Mouse (Mus musculus) E14TG2a.4 (cell line): Measurements from ENCODE around the gene Htr2c.

ENCODE experiments used
- CTCF ChIP-seq: conservative IDR thresholded peaks from 2 replicates; pipeline ENCODE4 v1.5.1; 2014; ENCODE audit warnings: low read length
- NANOG ChIP-seq: IDR thresholded peaks from 2 replicates; pipeline ENCODE4 v1.6.1; 2014; ENCODE audit warnings: borderline replicate concordance, low read length, mixed read lengths

DNA sequence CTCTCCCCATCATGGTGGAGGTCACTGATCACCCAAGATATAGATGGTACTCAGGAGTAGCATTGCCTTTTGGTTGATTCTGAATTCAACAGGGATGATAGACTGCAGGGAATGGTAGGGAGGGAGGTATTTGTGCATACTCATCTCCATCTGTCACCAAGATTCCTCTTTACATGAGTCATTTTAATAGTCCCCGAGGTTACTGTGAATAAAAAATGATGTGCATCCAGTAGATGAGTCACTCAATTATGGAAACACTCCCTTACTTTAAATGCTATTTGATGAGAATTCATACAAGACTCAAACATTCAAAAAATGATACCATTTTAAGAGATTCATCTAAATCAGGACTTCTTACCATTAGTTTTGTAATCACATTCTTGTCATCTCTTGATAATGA lies 34.1 kb upstream of the Htr2c start:
- TF ChIP-seq NANOG (no peak), CTCF (no peak)
